Mouse (Mus musculus): Measurements from ENCODE around the gene Sox30. TPM values are rescaled to one million over a fixed set of nuclear protein-coding genes. Genes with fewer than 3 reads are reported as not detected.

Gene Sox30
- not detected for polyA plus RNA-seq (2017; shearing (Covaris generic))

GRCm38 (mm10) chr11:45979946-45980892, at the start of gene Sox30:
Gene Sox30, plus strand, starts transcription at chr11:45980310.

GRCm38 (mm10) chr11:45944643-45945156, 35.4 kb upstream of the Sox30 start, which contains the start of gene Lsm11:
Gene Lsm11, minus strand, starts transcription at chr11:45944935.

GRCm38 (mm10) chr11:45955127-45955627, 24.9 kb upstream of the Sox30 start, which contains the start of gene Thg1l:
Gene Thg1l, minus strand, starts transcription at chr11:45955494.

DNA sequence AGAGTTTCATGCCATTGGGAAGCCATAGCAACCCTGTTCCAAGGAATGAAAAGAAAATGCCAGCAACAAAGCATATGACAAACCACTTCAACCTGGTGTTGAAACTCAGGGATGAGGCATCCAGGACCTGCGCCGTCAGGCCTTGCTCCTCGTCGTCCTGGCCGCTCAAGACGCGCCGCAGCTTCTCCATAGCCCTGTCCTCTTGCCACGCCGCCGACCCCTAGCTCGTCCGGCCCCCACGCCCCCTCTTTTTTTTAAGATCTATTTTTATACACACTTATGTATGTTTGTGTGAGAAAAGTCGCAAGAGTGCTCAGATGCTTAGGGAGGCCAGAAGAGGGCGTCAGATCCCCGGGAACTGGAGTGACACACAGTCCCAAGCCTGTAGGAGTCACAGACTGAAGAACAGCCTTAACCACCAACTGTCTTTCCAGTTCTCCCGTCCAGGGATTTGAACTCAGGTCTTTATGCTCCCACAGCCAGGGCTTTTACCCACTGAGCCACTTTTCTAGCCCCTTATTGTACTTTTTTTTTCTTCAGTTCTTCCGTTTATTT, 72.1 kb downstream of the Sox30 start, which contains the start of gene Gm12166:
TSS of gene Gm12166 (minus strand) at position 217 of the 555 bp plus-strand sequence.

GRCm38 (mm10) chr11:46055896-46056769, 76.0 kb downstream of the Sox30 start, which contains the start of gene Adam19:
Gene Adam19, plus strand, starts transcription at chr11:46055992.

Other genes starting within 250 kb of the Sox30 start
- 366 TPM for gene Clint1, start 128.3 kb upstream of the Sox30 start, polyA plus RNA-seq (2017; shearing (Covaris generic))
- gene Lsm11, start 35.4 kb upstream of the Sox30 start, polyA plus RNA-seq (2017; shearing (Covaris generic)) = 11.4 TPM
- 6.1 TPM for gene Thg1l, start 24.8 kb upstream of the Sox30 start, polyA plus RNA-seq (2017; shearing (Covaris generic))
- gene Gm12166, start 72.0 kb downstream of the Sox30 start, polyA plus RNA-seq (2017; shearing (Covaris generic)) = 5.0 TPM
- 2.6 TPM for gene Adam19, start 75.7 kb downstream of the Sox30 start, polyA plus RNA-seq (2017; shearing (Covaris generic))
- not detected for gene Nipal4, start 186.2 kb downstream of the Sox30 start, polyA plus RNA-seq (2017; shearing (Covaris generic))